Mouse (Mus musculus): Measurements from ENCODE around the gene Susd6.

DNA sequence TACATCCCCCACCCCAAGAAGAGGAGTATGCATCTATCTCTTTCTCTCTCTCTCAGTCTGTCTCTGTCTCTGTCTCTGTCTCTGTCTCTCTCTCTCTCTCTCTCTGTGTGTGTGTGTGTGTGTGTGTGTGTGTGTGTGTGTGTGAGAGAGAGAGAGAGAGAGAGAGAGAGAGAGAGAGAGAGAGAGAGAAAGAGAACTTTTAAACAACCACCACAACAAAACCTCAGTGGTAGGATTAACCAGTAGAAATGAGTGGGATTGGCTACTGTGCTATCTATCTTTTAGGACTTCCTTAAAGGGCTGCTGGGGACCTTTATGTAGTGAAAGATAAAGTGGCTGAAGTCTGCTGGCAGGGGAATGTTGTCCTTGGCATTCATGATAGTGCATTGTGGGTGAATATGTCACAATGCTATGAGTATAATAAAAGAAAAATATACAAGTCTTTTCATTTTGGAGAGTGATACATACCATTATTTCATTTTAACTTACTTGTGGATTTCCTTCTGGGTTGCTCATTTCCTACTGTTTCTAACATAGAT, 27.5 kb downstream of the Susd6 start:
- no peak for TF ChIP-seq FLI1 (IDR thresholded peaks at IDR 0.05; ENCODE audit: low read length)
- no peak for TF ChIP-seq GATA1 (IDR thresholded peaks at IDR 0.05; ENCODE audit: borderline replicate concordance, low read length)
